Mouse (Mus musculus): ENCODE measurements around the gene Marcks. TPM values are rescaled to one million over a fixed set of nuclear protein-coding genes. Genes with fewer than 3 reads are reported as not detected.

Marcks gene
- 185 and 192 TPM in 2 replicates for polyA plus RNA-seq (2015; fragmentation: Nextera tagmentation; extraction: Ambion mirVana)

- no peaks in the 10 kb centered on the region for H3K27me3 ChIP-seq
- peak; percentile 64 for ATAC-seq (ENCODE audit: low FRiP score, low read depth)
- H3K9me3 ChIP-seq = no peaks in the 10 kb centered on the region
- H3K9ac ChIP-seq = peak within 1 kb of the TSS; percentile 100
- peaks cover 21% of the 10 kb centered on the region for H3K36me3 ChIP-seq
- H3K27ac ChIP-seq = peak within 1 kb of the TSS; percentile 100
- H3K4me1 ChIP-seq = peaks cover 14% of the 10 kb centered on the region; the same call in 1 of the 2 replicates
- WGBS = under 1% methylated on average over 39 of the region's 39 CpGs
- peak within 1 kb of the TSS; percentile 75 for H3K4me2 ChIP-seq (replicated peaks)
- peak within 1 kb of the TSS; percentile 95 for H3K4me3 ChIP-seq
Measured at GRCm38 (mm10) chr10:37138778-37139442, at the start of gene Marcks. Gene Marcks, minus strand, starts transcription at chr10:37138920.

- Histone ChIP-seq H3K4me2 (replicated peaks) (no peak overlapping the region), H3K4me3 (no peak overlapping the region), H3K9me3 (peaks cover 4% of the 10 kb centered on the region; the same call in 1 of the 2 replicates), H3K9ac (no peak overlapping the region), H3K36me3 (no peaks in the 10 kb centered on the region), H3K4me1 (no peaks in the 10 kb centered on the region), H3K27ac (no peak overlapping the region), H3K27me3 (no peaks in the 10 kb centered on the region)
- 94% methylated on average over 3 of the region's 3 CpGs for WGBS
- ATAC-seq (ENCODE audit: low FRiP score, low read depth) = no peak
Measured at GRCm38 (mm10) chr10:37177071-37177470, 38.4 kb upstream of the Marcks start.

GRCm38 (mm10) chr10:37172416-37172950, 33.8 kb upstream of the Marcks start:
- no peak overlapping the region for H3K9ac ChIP-seq
- H3K27me3 ChIP-seq = no peaks in the 10 kb centered on the region
- 77% methylated on average over 8 of the region's 8 CpGs for WGBS

GRCm38 (mm10) chr10:37171711-37172415, 33.1 kb upstream of the Marcks start:
- no peak overlapping the region for H3K4me3 ChIP-seq
- no peak overlapping the region for H3K9ac ChIP-seq
- 76% methylated on average over 3 of the region's 3 CpGs for WGBS

More at GRCm38 (mm10) chr10:37172416-37172950, 33.8 kb upstream of the Marcks start:
- Histone ChIP-seq H3K4me1 (no peaks in the 10 kb centered on the region), H3K4me2 (replicated peaks) (no peak overlapping the region), H3K9me3 (peaks cover 4% of the 10 kb centered on the region; the same call in 1 of the 2 replicates), H3K4me3 (no peak overlapping the region), H3K27ac (no peak overlapping the region), H3K36me3 (no peaks in the 10 kb centered on the region)
- no peak for ATAC-seq (ENCODE audit: low FRiP score, low read depth)

GRCm38 (mm10) chr10:37170878-37171277, 32.2 kb upstream of the Marcks start:
- no peak overlapping the region for H3K4me3 ChIP-seq
- WGBS = 58% methylated on average over 4 of the region's 4 CpGs
- H3K27ac ChIP-seq = no peak overlapping the region
- no peaks in the 10 kb centered on the region for H3K4me1 ChIP-seq
- ATAC-seq (ENCODE audit: low FRiP score, low read depth) = no peak
- H3K27me3 ChIP-seq = no peaks in the 10 kb centered on the region
- H3K36me3 ChIP-seq = no peaks in the 10 kb centered on the region
- H3K9me3 ChIP-seq = peaks cover 4% of the 10 kb centered on the region; the same call in 1 of the 2 replicates
- H3K4me2 ChIP-seq (replicated peaks) = no peak overlapping the region
- no peak overlapping the region for H3K9ac ChIP-seq

More at GRCm38 (mm10) chr10:37171711-37172415, 33.1 kb upstream of the Marcks start:
- no peak for ATAC-seq (ENCODE audit: low FRiP score, low read depth)
- Histone ChIP-seq H3K4me1 (no peaks in the 10 kb centered on the region), H3K27ac (no peak overlapping the region), H3K27me3 (no peaks in the 10 kb centered on the region), H3K4me2 (replicated peaks) (no peak overlapping the region), H3K36me3 (no peaks in the 10 kb centered on the region), H3K9me3 (peaks cover 4% of the 10 kb centered on the region; the same call in 1 of the 2 replicates)

- H3K4me2 ChIP-seq (replicated peaks) = no peak overlapping the region
- WGBS = 83% methylated on average over 4 of the region's 4 CpGs
- H3K9me3 ChIP-seq = peaks cover 4% of the 10 kb centered on the region; the same call in 1 of the 2 replicates
Measured at GRCm38 (mm10) chr10:37170466-37170865, 31.7 kb upstream of the Marcks start.

GRCm38 (mm10) chr10:37167527-37167926, 28.8 kb upstream of the Marcks start:
- H3K27ac ChIP-seq = no peak overlapping the region
- H3K36me3 ChIP-seq = no peaks in the 10 kb centered on the region
- no peaks in the 10 kb centered on the region for H3K27me3 ChIP-seq
- no peak overlapping the region for H3K4me3 ChIP-seq
- 80% methylated on average over 2 of the region's 2 CpGs for WGBS
- H3K9me3 ChIP-seq = no peaks in the 10 kb centered on the region
- no peak overlapping the region for H3K4me2 ChIP-seq (replicated peaks)
- H3K9ac ChIP-seq = no peak overlapping the region
- no peaks in the 10 kb centered on the region for H3K4me1 ChIP-seq
- ATAC-seq (ENCODE audit: low FRiP score, low read depth) = no peak

More at GRCm38 (mm10) chr10:37170466-37170865, 31.7 kb upstream of the Marcks start:
- no peak overlapping the region for H3K9ac ChIP-seq
- no peaks in the 10 kb centered on the region for H3K27me3 ChIP-seq
- no peaks in the 10 kb centered on the region for H3K36me3 ChIP-seq
- H3K4me3 ChIP-seq = no peak overlapping the region
- H3K27ac ChIP-seq = no peak overlapping the region
- H3K4me1 ChIP-seq = no peaks in the 10 kb centered on the region
- ATAC-seq (ENCODE audit: low FRiP score, low read depth) = no peak

- Histone ChIP-seq H3K27me3 (no peaks in the 10 kb centered on the region), H3K4me2 (replicated peaks) (no peak overlapping the region), H3K4me3 (no peak overlapping the region), H3K4me1 (no peaks in the 10 kb centered on the region), H3K27ac (no peak overlapping the region), H3K9ac (no peak overlapping the region), H3K9me3 (peaks cover 5% of the 10 kb centered on the region; the same call in 1 of the 2 replicates), H3K36me3 (no peaks in the 10 kb centered on the region)
- no peak for ATAC-seq (ENCODE audit: low FRiP score, low read depth)
- 76% methylated on average over 3 of the region's 3 CpGs for WGBS
Measured at GRCm38 (mm10) chr10:37159731-37160130, 21.0 kb upstream of the Marcks start.

GRCm38 (mm10) chr10:37157156-37157555, 18.4 kb upstream of the Marcks start:
- ATAC-seq (ENCODE audit: low FRiP score, low read depth) = no peak
- no peak overlapping the region for H3K4me2 ChIP-seq (replicated peaks)

GRCm38 (mm10) chr10:37155131-37155530, 16.4 kb upstream of the Marcks start:
- ATAC-seq (ENCODE audit: low FRiP score, low read depth) = no peak
- H3K4me3 ChIP-seq = no peak overlapping the region

More at GRCm38 (mm10) chr10:37157156-37157555, 18.4 kb upstream of the Marcks start:
- Histone ChIP-seq H3K27ac (no peak overlapping the region), H3K9me3 (peaks cover 5% of the 10 kb centered on the region; the same call in 1 of the 2 replicates), H3K4me1 (no peaks in the 10 kb centered on the region), H3K4me3 (no peak overlapping the region), H3K36me3 (no peaks in the 10 kb centered on the region), H3K9ac (no peak overlapping the region), H3K27me3 (no peaks in the 10 kb centered on the region)
- 73% methylated on average over 5 of the region's 5 CpGs for WGBS

GRCm38 (mm10) chr10:37151539-37152271, 13.0 kb upstream of the Marcks start:
- ATAC-seq (ENCODE audit: low FRiP score, low read depth) = no peak
- no peaks in the 10 kb centered on the region for H3K27me3 ChIP-seq
- H3K4me1 ChIP-seq = no peaks in the 10 kb centered on the region
- no peaks in the 10 kb centered on the region for H3K36me3 ChIP-seq
- H3K9me3 ChIP-seq = peaks cover 2% of the 10 kb centered on the region; the same call in 1 of the 2 replicates
- H3K4me3 ChIP-seq = no peak overlapping the region
- no peak overlapping the region for H3K4me2 ChIP-seq (replicated peaks)
- no peak overlapping the region for H3K9ac ChIP-seq
- H3K27ac ChIP-seq = no peak overlapping the region
- WGBS = 87% methylated on average over 7 of the region's 7 CpGs

More at GRCm38 (mm10) chr10:37155131-37155530, 16.4 kb upstream of the Marcks start:
- Histone ChIP-seq H3K4me1 (no peaks in the 10 kb centered on the region), H3K9me3 (peaks cover 5% of the 10 kb centered on the region; the same call in 1 of the 2 replicates), H3K27me3 (no peaks in the 10 kb centered on the region), H3K4me2 (replicated peaks) (no peak overlapping the region), H3K9ac (no peak overlapping the region), H3K36me3 (no peaks in the 10 kb centered on the region), H3K27ac (no peak overlapping the region)
- 45% methylated on average over 2 of the region's 2 CpGs for WGBS

All from limb, embryonic 13.5 days (tissue).